Mouse (Mus musculus) sigmoid colon, adult 10 weeks (tissue): ENCODE data around the gene Sephs2. TPM values are rescaled to one million over a fixed set of nuclear protein-coding genes. Genes with fewer than 3 reads are reported as not detected.

ENCODE experiments used
- polyA plus RNA-seq: library from polyadenylated mRNA; stranded (reverse); fragments of 350-450 nt; fragmentation: Illumina TruSeq; extraction: RNeasy Lipid Tissue Mini Kit (QIAGEN cat#74804); gene quantifications from one replicate; pipeline ENCODE4 v1.2.3, GENCODE M21; 2014; ENCODE audit warnings: low read depth, low replicate concordance

The Sephs2 gene
- 58.2 TPM for polyA plus RNA-seq

GRCm38 (mm10) chr7:127273925-127274789, at the start of gene Sephs2:
Gene Sephs2, minus strand, starts transcription at chr7:127274055.

GRCm38 (mm10) chr7:127296098-127296497, 22.2 kb upstream of the Sephs2 start, which contains the start of gene Itgal:
Gene Itgal, plus strand, starts transcription at chr7:127296260.

GRCm38 (mm10) chr7:127260309-127261111, 13.3 kb downstream of the Sephs2 start, which contains the start of gene Dctpp1:
Gene Dctpp1, minus strand, starts transcription at chr7:127260709.

GRCm38 (mm10) chr7:127243870-127244657, 29.8 kb downstream of the Sephs2 start, which contains the start of gene Zfp771:
Gene Zfp771, plus strand, starts transcription at chr7:127244274.

GRCm38 (mm10) chr7:127232622-127233367, 41.1 kb downstream of the Sephs2 start, which contains the start of the genes Zfp553 and Sept1:
Gene Zfp553, plus strand, starts transcription at chr7:127233061.
Gene Sept1, minus strand, starts transcription at chr7:127233130.

Other genes starting within 250 kb of the Sephs2 start
- gene Maz, start 247.0 kb downstream of the Sephs2 start, polyA plus RNA-seq: 19.3 TPM
- 2.2 TPM for gene Kif22, start 231.6 kb downstream of the Sephs2 start, polyA plus RNA-seq
- 1,501 TPM for gene Zg16, start 186.7 kb downstream of the Sephs2 start, polyA plus RNA-seq
- 2.7 TPM for gene AI467606, start 182.7 kb downstream of the Sephs2 start, polyA plus RNA-seq
- 0.35 TPM for gene Qprt, start 151.8 kb downstream of the Sephs2 start, polyA plus RNA-seq
- gene Spn, start 136.2 kb downstream of the Sephs2 start, polyA plus RNA-seq: 0.98 TPM
- 11.7 TPM for gene Cd2bp2, start 78.0 kb downstream of the Sephs2 start, polyA plus RNA-seq
- gene Tbc1d10b, start 65.6 kb downstream of the Sephs2 start, polyA plus RNA-seq: 4.4 TPM
- not detected for gene Mylpf, start 65.2 kb downstream of the Sephs2 start, polyA plus RNA-seq
- 1.8 TPM for gene Zfp553, start 41.0 kb downstream of the Sephs2 start, polyA plus RNA-seq
- gene Sept1, start 40.9 kb downstream of the Sephs2 start, polyA plus RNA-seq: 1.1 TPM
- 0.98 TPM for gene Zfp771, start 29.8 kb downstream of the Sephs2 start, polyA plus RNA-seq
- gene Dctpp1, start 13.3 kb downstream of the Sephs2 start, polyA plus RNA-seq: 0.79 TPM
- 1.4 TPM for gene Itgal, start 22.2 kb upstream of the Sephs2 start, polyA plus RNA-seq
- 3.9 TPM for gene Zfp768, start 71.5 kb upstream of the Sephs2 start, polyA plus RNA-seq
- 2.7 TPM for gene Zfp747, start 102.0 kb upstream of the Sephs2 start, polyA plus RNA-seq
- gene 9130019O22Rik, start 113.1 kb upstream of the Sephs2 start, polyA plus RNA-seq: 2.4 TPM
- 0.88 TPM for gene E430018J23Rik, start 119.6 kb upstream of the Sephs2 start, polyA plus RNA-seq
- 4.9 TPM for gene Zfp764, start 132.8 kb upstream of the Sephs2 start, polyA plus RNA-seq
- gene Zfp688, start 148.0 kb upstream of the Sephs2 start, polyA plus RNA-seq: 3.4 TPM
- gene Zfp689, start 175.1 kb upstream of the Sephs2 start, polyA plus RNA-seq: 0.95 TPM
- 23.2 TPM for gene Prr14, start 185.6 kb upstream of the Sephs2 start, polyA plus RNA-seq
- gene Fbrs, start 205.1 kb upstream of the Sephs2 start, polyA plus RNA-seq: 9.1 TPM
- gene Srcap, start 237.9 kb upstream of the Sephs2 start, polyA plus RNA-seq: 11.2 TPM
- 8.8 TPM for gene Gm42715, start 245.5 kb upstream of the Sephs2 start, polyA plus RNA-seq